In genomic region chr11:75772562-75772961, GRCm38 (mm10) we compare ENCODE assay signal across 18 mouse cellular contexts. TPM values are rescaled to one million over a fixed set of nuclear protein-coding genes. Genes with fewer than 3 reads are reported as not detected.
DNase-seq lines count a peak whose midpoint lies in the region.
"Had no signal": no experiment of that assay in that cellular context is flagged by ENCODE, and none has a peak within 500 bp of the region (broad histone marks: within the 10 kb centered on the region; RNA-seq: fewer than 3 reads in every experiment).

No protein-coding gene starts in this region.

- DNase-seq in adrenal gland, adult 8-10 months: peak; percentile 36
- no peak for DNase-seq in adrenal gland, postnatal 10 days
- peak; percentile 84 for DNase-seq in heart, adult 11 months
- no peak for DNase-seq in heart, adult 18-20 months
- DNase-seq in thymus, postnatal 4 days: peak; percentile 7
- no peak for DNase-seq in thymus, postnatal 25 days
- DNase-seq: B cell, adult 2 months; cerebellum, adult 11-12 months; cerebellum, adult 8-10 months; cerebellum, postnatal 10 days; cerebellum, postnatal 36 days; embryo, embryonic 11 days; gastrocnemius, postnatal 25 days; heart, postnatal 10 days; heart, postnatal 4 days; kidney, adult 18-20 months had no signal

RNA-seq across cellular contexts. Expression of gene Doc2b, which starts 23.3 kb away (rescaled TPM):
- 10 to 100 TPM; 17.8 to 37.6 (median 26.2) TPM for total RNA-seq in adrenal gland, adult 8-10 months (2022)
- total RNA-seq in adrenal gland, postnatal 10 days (2021): 10 to 100 TPM; 13.6 to 20.3 TPM
- total RNA-seq in heart, adult 18-20 months (2021): 1 to 10 TPM; 1.2 to 2.3 TPM
- total RNA-seq: CH12.LX, G1E had no signal

RNA-seq across cellular contexts. Expression of gene Ywhae, which starts 39.9 kb away (rescaled TPM):
- total RNA-seq in adrenal gland, adult 8-10 months (2022): 100 to 1,000 TPM; 600 to 760 (median 717) TPM
- 100 to 1,000 TPM; 591 to 594 TPM for total RNA-seq in adrenal gland, postnatal 10 days (2021)
- total RNA-seq in heart, adult 18-20 months (2021): 100 to 1,000 TPM; 547 to 552 TPM

Comparison
In these comparisons a context has a peak if more than half of its experiments do, and no peak if none do; other contexts are left out.
1. DNase-seq: peak in adrenal gland, adult 8-10 months (single experiment), heart, adult 11 months (single experiment) and thymus, postnatal 4 days (single experiment); none in adrenal gland, postnatal 10 days (single experiment), heart, adult 18-20 months (0 of 2) and thymus, postnatal 25 days (single experiment).
2. RNA of gene Doc2b, which starts 23.3 kb away (total RNA-seq): 17.8 to 37.6 TPM in adrenal gland, adult 8-10 months and 13.6 to 20.3 TPM in adrenal gland, postnatal 10 days; 1.2 to 2.3 TPM in heart, adult 18-20 months; every median in the first group is over 4 times any median in the second.